Comparison of ENCODE assay signal across 8 mouse cellular contexts in the genomic region with DNA sequence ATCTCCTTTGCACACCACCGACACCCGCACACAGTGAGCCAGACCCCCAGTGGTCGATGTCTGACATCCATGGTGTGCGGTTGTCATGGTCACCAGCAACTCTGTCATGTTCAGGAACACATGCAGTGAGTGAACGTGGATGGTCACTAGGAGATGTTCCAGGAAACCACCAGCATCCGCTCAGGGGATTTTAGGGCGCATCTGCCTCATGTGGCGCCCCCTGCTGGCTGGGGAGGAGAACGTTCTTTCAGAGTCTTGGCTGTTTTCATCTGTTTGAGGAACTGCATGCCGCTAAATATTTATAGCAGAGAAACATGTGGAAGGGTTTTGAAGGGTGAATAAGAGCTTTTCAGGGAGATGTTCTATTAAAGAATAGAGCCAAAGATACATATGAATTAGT.
A peak's percentile ranks its signal among the peaks of the same experiment; 100 is the strongest.
DNase-seq lines count a peak whose midpoint lies in the region; ATAC-seq and TF ChIP-seq lines count a peak whose summit lies in the region.

No protein-coding gene starts in this region.

- H3K4me2 ChIP-seq in liver, embryonic 12.5 days, result no peak overlapping the region

- no peak overlapping the region for H3K27ac ChIP-seq in liver, adult 2 months (replicated peaks; ENCODE audit: insufficient read depth, low read depth, low read length)
- H3K27ac ChIP-seq in liver, embryonic 12.5 days, result no peak overlapping the region
- H3K27ac ChIP-seq in bone marrow, adult 2 months (ENCODE audit: control insufficient read depth, insufficient read depth, low read depth, low read length, poor library complexity), result no peak overlapping the region

- H3K9ac ChIP-seq in liver, adult 2 months (ENCODE audit: low read depth, low read length), result no peak overlapping the region
- H3K9ac ChIP-seq in liver, embryonic 12.5 days, result no peak overlapping the region

- TF ChIP-seq POLR2A in liver, adult 2 months (IDR thresholded peaks at IDR 0.05; ENCODE audit: extremely low read depth, insufficient read depth, low read length), result no peak
- TF ChIP-seq POLR2A in bone marrow, adult 2 months (IDR thresholded peaks at IDR 0.05; ENCODE audit: borderline replicate concordance, control insufficient read depth, low read depth, low read length), result no peak

- no peak overlapping the region for H3K4me3 ChIP-seq in liver, adult 2 months (ENCODE audit: insufficient read depth, low read depth, low read length)
- no peak overlapping the region for H3K4me3 ChIP-seq in liver, embryonic 12.5 days
- H3K4me3 ChIP-seq in bone marrow, adult 2 months (replicated peaks; ENCODE audit: control insufficient read depth, low read depth, low read length), result no peak overlapping the region

- H3K4me1 ChIP-seq in liver, adult 2 months (ENCODE audit: control insufficient read depth, insufficient read depth, low read length), result no peaks in the 10 kb centered on the region
- H3K4me1 ChIP-seq in liver, embryonic 12.5 days, result peaks cover 6% of the 10 kb centered on the region
- H3K4me1 ChIP-seq in bone marrow, adult 2 months (ENCODE audit: control insufficient read depth, insufficient read depth, low read length), result peaks cover 1% of the 10 kb centered on the region; the same call in 1 of the 2 replicates

- TF ChIP-seq CTCF in liver, adult 2 months (IDR thresholded peaks at IDR 0.05; ENCODE audit: low read depth, low read length), result peak; percentile 63
- TF ChIP-seq CTCF in bone marrow, adult 2 months (IDR thresholded peaks at IDR 0.05; ENCODE audit: control insufficient read depth, insufficient read depth, low read length), result peak; percentile 20; the same call in 1 of the 2 replicates

- no peaks in the 10 kb centered on the region; the same call in 1 of the 2 replicates for H3K27me3 ChIP-seq in liver, adult 2 months (ENCODE audit: control insufficient read depth, insufficient read depth, low read length)
- H3K27me3 ChIP-seq in liver, embryonic 12.5 days (replicated peaks), result peaks cover 10% of the 10 kb centered on the region; the same call in 1 of the 2 replicates

- peak; percentile 59 for DNase-seq in cerebellum, adult 11 months
- no peak for DNase-seq in liver, adult 2 months (ENCODE audit: extremely low read depth, low read depth, low spot score)
- DNase-seq in lung, postnatal 14 days, result peak; percentile 29
- DNase-seq in frontal cortex, postnatal 14 days (ENCODE audit: low spot score in 2 of 2), result no peak
- DNase-seq in ovary, postnatal 14 days (ENCODE audit: low spot score), result no peak

- no peaks in the 10 kb centered on the region for H3K79me2 ChIP-seq in liver, adult 2 months (ENCODE audit: control insufficient read depth, insufficient read depth, low read length)

- H3K36me3 ChIP-seq in liver, adult 2 months (ENCODE audit: control insufficient read depth, insufficient read depth, low read length), result no peaks in the 10 kb centered on the region
- H3K36me3 ChIP-seq in liver, embryonic 12.5 days, result no peaks in the 10 kb centered on the region

- peaks cover 10% of the 10 kb centered on the region; the same call in 1 of the 2 replicates for H3K9me3 ChIP-seq in liver, embryonic 12.5 days (replicated peaks)

- no peak for ATAC-seq in cerebellum, adult (ENCODE audit: insufficient number of reproducible peaks, low FRiP score, low TSS enrichment)
- ATAC-seq in liver, embryonic 12.5 days, result no peak

- WGBS in liver, adult 2 months, result 58% methylated on average over 10 of the region's 10 CpGs
- 39% methylated on average over 10 of the region's 10 CpGs for WGBS in liver, embryonic 12.5 days (ENCODE audit: insufficient replicate concordance)
- WGBS in bone marrow, adult 2 months, result 50% methylated on average over 10 of the region's 10 CpGs

Comparison
In these comparisons a context has a peak if more than half of its experiments do, and no peak if none do; other contexts are left out.
1. DNase-seq: peak in cerebellum, adult 11 months (single experiment) and lung, postnatal 14 days (single experiment); none in liver, adult 2 months (single experiment), frontal cortex, postnatal 14 days (0 of 2) and ovary, postnatal 14 days (single experiment).